Mouse (Mus musculus): ENCODE measurements around the gene Pkd1l3. TPM values are rescaled to one million over a fixed set of nuclear protein-coding genes. Genes with fewer than 3 reads are reported as not detected.

Gene Pkd1l3
- polyA plus RNA-seq, 1 experiment from 2014 or later = 0.20 TPM

DNA sequence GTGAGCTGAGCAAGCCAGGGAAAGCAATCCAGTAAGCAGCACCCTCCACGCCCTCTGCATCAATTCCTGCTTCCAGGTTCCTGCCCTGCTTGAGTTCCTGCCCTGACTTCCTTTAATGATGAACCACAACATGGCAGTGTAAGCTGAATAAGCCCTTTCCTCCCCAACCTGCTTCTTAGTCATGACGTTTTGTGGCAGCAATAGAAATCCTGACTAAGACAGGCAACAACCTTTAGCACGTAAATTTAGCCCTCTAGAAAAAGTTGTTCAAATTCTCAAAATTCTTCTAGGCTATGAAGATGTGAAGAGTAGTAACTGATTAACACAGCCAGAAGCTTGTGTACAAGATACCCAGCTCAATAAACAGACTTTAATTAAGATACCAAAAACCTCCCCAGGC lies 67.2 kb downstream of the Pkd1l3 start:
- Histone ChIP-seq H3K9me3 (ENCODE audit: control insufficient read depth, low read length) (no peaks in the 10 kb centered on the region), H3K27ac (ENCODE audit: low read depth, low read length) (no peak overlapping the region), H3K36me3 (ENCODE audit: control insufficient read depth, insufficient read depth, low read length) (peaks cover 29% of the 10 kb centered on the region), H3K4me1 (ENCODE audit: control insufficient read depth, insufficient read depth, low read length) (no peaks in the 10 kb centered on the region), H3K9ac (ENCODE audit: low read length) (no peak overlapping the region), H3K4me2 (no peak overlapping the region), H3K27me3 (ENCODE audit: control insufficient read depth, insufficient read depth, low read length) (no peaks in the 10 kb centered on the region), H3K4me3 (ENCODE audit: low read depth, low read length) (no peak overlapping the region)
- DNase-seq (ENCODE audit: low spot score, missing footprints) (no peak), ATAC-seq (ENCODE audit: low FRiP score) (no peak)
- WGBS = 88% methylated on average over 3 of the region's 3 CpGs

DNA sequence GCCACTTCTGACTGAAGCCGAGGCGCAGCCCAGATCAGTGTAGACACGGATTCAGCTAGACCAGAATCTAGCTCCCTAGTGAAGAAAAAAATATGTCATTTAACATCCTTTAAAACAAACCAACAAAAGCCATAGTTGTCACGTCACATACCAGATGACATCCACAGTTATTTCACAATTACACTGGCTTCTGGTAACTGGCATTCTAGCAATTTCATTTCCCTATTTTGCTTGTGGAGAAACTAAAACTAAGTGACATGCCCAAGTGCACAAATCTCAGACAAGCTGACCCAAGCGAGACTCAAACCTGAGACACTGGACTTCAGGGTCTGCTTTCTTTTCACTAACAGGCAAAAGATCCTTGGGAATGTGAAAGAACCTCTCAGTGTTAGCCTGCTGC lies 67.8 kb downstream of the Pkd1l3 start:
- no peaks in the 10 kb centered on the region for H3K9me3 ChIP-seq (ENCODE audit: control insufficient read depth, low read length)
- ATAC-seq (ENCODE audit: low FRiP score) = no peak
- H3K36me3 ChIP-seq (ENCODE audit: control insufficient read depth, insufficient read depth, low read length) = peaks cover 27% of the 10 kb centered on the region
- no peak overlapping the region for H3K27ac ChIP-seq (ENCODE audit: low read depth, low read length)
- no peaks in the 10 kb centered on the region for H3K4me1 ChIP-seq (ENCODE audit: control insufficient read depth, insufficient read depth, low read length)
- DNase-seq (ENCODE audit: low spot score, missing footprints) = no peak
- 92% methylated on average over 5 of the region's 5 CpGs for WGBS
- no peak overlapping the region for H3K4me2 ChIP-seq
- H3K9ac ChIP-seq (ENCODE audit: low read length) = no peak overlapping the region
- no peak overlapping the region for H3K4me3 ChIP-seq (ENCODE audit: low read depth, low read length)
- no peaks in the 10 kb centered on the region for H3K27me3 ChIP-seq (ENCODE audit: control insufficient read depth, insufficient read depth, low read length)

DNA sequence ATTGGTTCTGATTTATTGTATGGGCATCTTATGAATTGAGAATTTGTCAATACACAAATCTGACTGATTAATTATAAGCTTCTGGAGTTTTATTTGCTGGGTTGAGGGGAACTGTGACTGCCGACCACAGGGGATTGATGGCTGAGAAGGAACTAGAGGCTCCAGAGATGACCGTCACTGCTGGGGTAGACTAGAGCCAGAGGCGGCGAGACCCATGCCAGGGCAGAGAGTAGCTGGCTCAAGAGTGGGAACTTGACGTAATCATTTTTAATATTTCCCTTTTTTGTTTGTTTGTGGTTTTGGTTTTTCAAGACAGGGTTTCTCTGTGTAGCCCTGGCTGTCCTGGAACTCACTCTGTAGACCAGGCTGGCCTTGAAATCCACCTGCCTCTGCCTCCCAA lies 72.9 kb downstream of the Pkd1l3 start:
- Histone ChIP-seq H3K4me1 (ENCODE audit: control insufficient read depth, insufficient read depth, low read length) (peaks cover 13% of the 10 kb centered on the region), H3K36me3 (ENCODE audit: control insufficient read depth, insufficient read depth, low read length) (peaks cover 7% of the 10 kb centered on the region), H3K27ac (ENCODE audit: low read depth, low read length) (no peak overlapping the region), H3K9ac (ENCODE audit: low read length) (no peak overlapping the region), H3K4me2 (no peak overlapping the region), H3K9me3 (ENCODE audit: control insufficient read depth, low read length) (no peaks in the 10 kb centered on the region), H3K4me3 (ENCODE audit: low read depth, low read length) (no peak overlapping the region), H3K27me3 (ENCODE audit: control insufficient read depth, insufficient read depth, low read length) (no peaks in the 10 kb centered on the region)
- 92% methylated on average over 5 of the region's 5 CpGs for WGBS
- ATAC-seq (ENCODE audit: low FRiP score) = no peak
- DNase-seq (ENCODE audit: low spot score, missing footprints) = no peak

DNA sequence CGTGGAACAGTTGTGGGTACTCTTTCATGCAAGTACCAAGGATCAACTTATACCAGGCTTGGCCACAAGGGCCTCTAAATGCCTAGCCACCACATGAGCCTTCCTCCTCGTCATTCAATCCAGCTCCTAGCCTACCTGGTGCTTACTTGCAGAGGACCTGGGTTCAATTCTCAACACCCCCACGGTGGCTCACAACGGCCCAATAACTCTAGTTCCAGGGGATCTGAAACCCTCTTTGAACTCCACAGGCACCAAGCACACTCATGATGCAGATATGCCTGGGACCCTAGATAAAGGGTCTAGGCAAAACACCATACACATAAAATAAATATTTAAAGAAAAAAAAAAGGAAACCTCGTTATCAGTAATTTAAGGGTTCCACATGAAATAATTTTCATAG lies 77.5 kb downstream of the Pkd1l3 start:
- WGBS = 60% methylated on average over 5 of the region's 5 CpGs
- DNase-seq (ENCODE audit: low spot score, missing footprints) (peak; percentile 86), ATAC-seq (ENCODE audit: low FRiP score) (no peak)
- no peak overlapping the region for H3K9ac ChIP-seq (ENCODE audit: low read length)
- no peaks in the 10 kb centered on the region for H3K9me3 ChIP-seq (ENCODE audit: control insufficient read depth, low read length)
- no peak overlapping the region for H3K27ac ChIP-seq (ENCODE audit: low read depth, low read length)
- H3K4me2 ChIP-seq = peak overlapping the region; percentile 85
- H3K36me3 ChIP-seq (ENCODE audit: control insufficient read depth, insufficient read depth, low read length) = no peaks in the 10 kb centered on the region
- H3K4me3 ChIP-seq (ENCODE audit: low read depth, low read length) = peak overlapping the region; percentile 99
- peaks cover 17% of the 10 kb centered on the region for H3K4me1 ChIP-seq (ENCODE audit: control insufficient read depth, insufficient read depth, low read length)
- no peaks in the 10 kb centered on the region for H3K27me3 ChIP-seq (ENCODE audit: control insufficient read depth, insufficient read depth, low read length)

DNA sequence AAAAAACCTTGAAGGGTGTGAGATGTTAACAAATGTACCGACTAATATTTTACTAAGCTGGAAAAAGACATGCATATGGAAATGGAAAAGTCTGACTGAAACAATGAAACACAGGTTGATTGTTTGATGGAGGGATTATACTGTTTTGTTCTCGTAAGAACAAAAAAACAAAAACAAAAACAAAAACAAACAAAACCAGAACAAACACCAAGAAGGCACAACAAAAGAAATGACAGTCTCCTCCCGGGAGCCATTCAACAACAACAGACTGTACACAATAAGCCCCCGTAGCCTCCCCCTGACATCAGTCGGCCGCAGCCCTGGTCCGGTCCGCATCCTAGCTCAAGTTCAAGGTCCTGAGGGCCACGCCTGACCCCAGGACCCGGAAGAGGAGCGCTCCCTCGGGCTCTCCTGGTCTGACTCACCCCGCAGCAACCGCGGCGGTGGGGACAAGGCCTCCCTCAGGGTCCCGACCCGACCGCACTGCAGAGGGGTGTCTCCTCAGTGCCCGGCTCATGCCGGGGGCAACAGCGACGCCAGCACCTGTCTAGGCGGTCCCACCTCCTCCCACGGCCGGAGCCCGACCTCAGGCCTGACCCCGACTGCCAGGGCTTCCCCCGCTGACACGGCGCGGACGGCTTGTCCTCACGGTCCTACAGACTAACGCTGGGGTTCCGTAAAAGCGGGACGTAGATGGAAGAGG lies 78.3 kb downstream of the Pkd1l3 start:
- Histone ChIP-seq H3K4me2 (peak overlapping the region; percentile 85), H3K36me3 (ENCODE audit: control insufficient read depth, insufficient read depth, low read length) (no peaks in the 10 kb centered on the region), H3K27ac (ENCODE audit: low read depth, low read length) (peak overlapping the region; percentile 40), H3K4me1 (ENCODE audit: control insufficient read depth, insufficient read depth, low read length) (peaks cover 17% of the 10 kb centered on the region), H3K4me3 (ENCODE audit: low read depth, low read length) (peak overlapping the region; percentile 99), H3K9ac (ENCODE audit: low read length) (peak overlapping the region; percentile 95), H3K27me3 (ENCODE audit: control insufficient read depth, insufficient read depth, low read length) (no peaks in the 10 kb centered on the region), H3K9me3 (ENCODE audit: control insufficient read depth, low read length) (no peaks in the 10 kb centered on the region)
- ATAC-seq (ENCODE audit: low FRiP score) = peak; percentile 78
- DNase-seq (ENCODE audit: low spot score, missing footprints) = no peak
- WGBS = under 1% methylated on average over 38 of the region's 38 CpGs

DNA sequence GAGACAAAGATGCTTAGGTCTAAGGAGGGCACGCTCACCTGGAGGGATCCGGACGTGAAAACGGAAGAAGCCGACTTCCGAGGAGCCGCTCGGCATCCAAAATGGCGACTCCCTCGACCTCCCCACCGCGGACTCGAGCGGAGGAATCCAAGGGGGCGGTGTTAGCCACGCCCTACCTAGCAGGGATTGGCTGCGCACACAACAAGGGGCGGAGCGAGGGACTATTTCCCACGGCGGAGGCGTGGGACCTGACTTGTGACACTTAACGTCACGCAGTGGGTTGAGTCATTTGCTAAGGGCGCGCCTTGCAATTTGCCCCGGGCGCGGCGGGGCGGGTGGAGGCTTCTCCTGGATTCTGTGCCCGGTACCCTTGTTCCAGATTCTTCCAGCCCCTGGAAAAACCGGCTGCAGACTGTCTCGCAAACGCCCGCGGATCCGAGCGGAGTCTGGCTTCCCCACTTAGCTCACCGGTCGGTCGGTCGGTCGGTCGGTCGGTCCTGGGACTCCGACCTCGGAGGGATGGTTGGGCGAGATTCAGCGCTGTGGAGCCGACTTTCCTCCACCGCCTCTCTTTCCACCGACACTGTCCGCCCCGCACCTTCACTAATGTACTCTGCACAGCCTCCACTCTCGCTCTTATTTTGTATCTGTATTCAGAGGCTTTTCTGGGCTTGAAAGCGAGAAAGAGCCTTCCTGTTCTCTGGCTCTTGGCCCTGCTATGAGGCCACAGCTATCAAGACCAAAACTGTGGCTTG lies 79.0 kb downstream of the Pkd1l3 start, which contains the start of gene Ist1:
Gene Ist1 (minus strand): TSS at position 115 of the 755 bp plus-strand sequence.
- no peaks in the 10 kb centered on the region for H3K9me3 ChIP-seq (ENCODE audit: control insufficient read depth, low read length)
- H3K4me1 ChIP-seq (ENCODE audit: control insufficient read depth, insufficient read depth, low read length) = peaks cover 17% of the 10 kb centered on the region
- peak; percentile 99 for ATAC-seq (ENCODE audit: low FRiP score)
- peak within 1 kb of the TSS; percentile 40 for H3K27ac ChIP-seq (ENCODE audit: low read depth, low read length)
- peak within 1 kb of the TSS; percentile 99 for H3K4me3 ChIP-seq (ENCODE audit: low read depth, low read length)
- H3K4me2 ChIP-seq = peak within 1 kb of the TSS; percentile 85
- no peaks in the 10 kb centered on the region for H3K36me3 ChIP-seq (ENCODE audit: control insufficient read depth, insufficient read depth, low read length)
- under 1% methylated on average over 57 of the region's 57 CpGs for WGBS
- no peaks in the 10 kb centered on the region for H3K27me3 ChIP-seq (ENCODE audit: control insufficient read depth, insufficient read depth, low read length)
- DNase-seq (ENCODE audit: low spot score, missing footprints) = peak; percentile 100
- peak within 1 kb of the TSS; percentile 95 for H3K9ac ChIP-seq (ENCODE audit: low read length)

DNA sequence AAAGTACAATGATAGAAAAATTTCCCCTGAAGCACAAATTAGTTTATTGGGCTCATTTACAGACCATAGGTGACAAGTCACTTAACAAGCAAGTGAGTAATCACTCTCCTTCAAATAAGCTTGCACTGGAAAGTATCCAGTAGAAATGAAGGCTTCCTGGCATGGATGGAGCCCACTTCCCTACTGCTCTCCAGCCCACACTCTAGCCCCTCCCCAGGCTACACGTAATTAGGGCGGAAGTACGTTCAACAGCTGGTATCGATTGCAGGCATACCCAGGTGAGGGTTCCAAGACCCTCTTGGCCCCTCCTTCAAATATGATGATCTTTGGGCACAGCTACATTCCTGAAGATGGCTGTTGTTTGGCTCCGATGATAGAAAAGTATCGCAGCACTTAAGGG lies 79.8 kb downstream of the Pkd1l3 start:
- no peak overlapping the region for H3K27ac ChIP-seq (ENCODE audit: low read depth, low read length)
- no peak overlapping the region for H3K9ac ChIP-seq (ENCODE audit: low read length)
- WGBS = 61% methylated on average over 6 of the region's 6 CpGs
- no peaks in the 10 kb centered on the region for H3K9me3 ChIP-seq (ENCODE audit: control insufficient read depth, low read length)
- H3K36me3 ChIP-seq (ENCODE audit: control insufficient read depth, insufficient read depth, low read length) = no peaks in the 10 kb centered on the region
- no peaks in the 10 kb centered on the region for H3K27me3 ChIP-seq (ENCODE audit: control insufficient read depth, insufficient read depth, low read length)
- H3K4me1 ChIP-seq (ENCODE audit: control insufficient read depth, insufficient read depth, low read length) = peaks cover 17% of the 10 kb centered on the region
- peak overlapping the region; percentile 85; the same call in 1 of the 2 replicates for H3K4me2 ChIP-seq
- ATAC-seq (ENCODE audit: low FRiP score) (no peak), DNase-seq (ENCODE audit: low spot score, missing footprints) (no peak)
- H3K4me3 ChIP-seq (ENCODE audit: low read depth, low read length) = no peak overlapping the region; the same call in 1 of the 2 replicates

DNA sequence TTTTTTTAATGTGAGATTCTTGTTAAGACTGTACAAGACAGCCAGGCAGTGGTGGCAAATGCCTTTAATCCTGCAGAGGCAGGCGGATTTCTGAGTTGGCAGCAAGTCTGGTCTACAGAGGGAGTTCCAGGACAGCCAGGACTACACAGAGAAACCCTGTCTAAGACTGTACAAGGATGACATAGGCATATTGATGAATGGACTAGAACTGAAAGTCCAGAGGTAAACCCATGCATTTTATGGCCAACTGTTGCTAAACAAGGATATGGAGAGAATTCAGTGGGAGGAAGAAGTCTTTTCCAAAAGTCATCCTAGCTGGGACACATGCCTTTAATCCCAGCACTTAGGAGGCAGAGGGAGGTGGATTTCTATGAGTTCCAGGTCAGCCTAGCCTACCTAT lies 83.4 kb downstream of the Pkd1l3 start:
- Histone ChIP-seq H3K27me3 (ENCODE audit: control insufficient read depth, insufficient read depth, low read length) (no peaks in the 10 kb centered on the region), H3K27ac (ENCODE audit: low read depth, low read length) (no peak overlapping the region), H3K4me3 (ENCODE audit: low read depth, low read length) (no peak overlapping the region), H3K4me2 (no peak overlapping the region), H3K9ac (ENCODE audit: low read length) (no peak overlapping the region), H3K4me1 (ENCODE audit: control insufficient read depth, insufficient read depth, low read length) (peaks cover 4% of the 10 kb centered on the region), H3K9me3 (ENCODE audit: control insufficient read depth, low read length) (no peaks in the 10 kb centered on the region), H3K36me3 (ENCODE audit: control insufficient read depth, insufficient read depth, low read length) (no peaks in the 10 kb centered on the region)
- ATAC-seq (ENCODE audit: low FRiP score) (no peak), DNase-seq (ENCODE audit: low spot score, missing footprints) (no peak)
- WGBS = 65% methylated on average over 1 of the region's 1 CpGs

DNA sequence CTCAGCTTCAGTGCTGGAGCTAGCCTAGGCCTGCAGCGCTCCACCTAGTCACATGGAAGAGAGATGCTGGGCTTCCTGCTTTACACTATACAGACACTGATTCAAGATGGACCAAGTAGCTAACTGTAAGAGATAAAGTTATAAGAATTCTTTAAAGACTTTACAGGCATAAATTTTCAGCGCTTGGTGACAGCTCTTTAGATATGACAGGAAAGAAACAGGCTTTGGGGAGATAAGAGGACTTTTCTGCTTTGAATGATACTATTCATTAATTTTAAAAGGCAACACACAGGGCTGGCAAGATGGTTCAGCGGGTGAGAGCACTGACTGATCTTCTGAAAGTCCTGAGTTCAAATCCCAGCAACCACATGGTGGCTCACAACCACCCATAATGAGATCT lies 84.2 kb downstream of the Pkd1l3 start:
- DNase-seq (ENCODE audit: low spot score, missing footprints) = no peak
- H3K4me2 ChIP-seq = no peak overlapping the region
- no peak overlapping the region for H3K27ac ChIP-seq (ENCODE audit: low read depth, low read length)
- H3K27me3 ChIP-seq (ENCODE audit: control insufficient read depth, insufficient read depth, low read length) = no peaks in the 10 kb centered on the region
- H3K4me1 ChIP-seq (ENCODE audit: control insufficient read depth, insufficient read depth, low read length) = peaks cover 4% of the 10 kb centered on the region
- H3K36me3 ChIP-seq (ENCODE audit: control insufficient read depth, insufficient read depth, low read length) = no peaks in the 10 kb centered on the region
- ATAC-seq (ENCODE audit: low FRiP score) = no peak
- H3K4me3 ChIP-seq (ENCODE audit: low read depth, low read length) = no peak overlapping the region
- H3K9ac ChIP-seq (ENCODE audit: low read length) = no peak overlapping the region
- 83% methylated on average over 3 of the region's 3 CpGs for WGBS
- H3K9me3 ChIP-seq (ENCODE audit: control insufficient read depth, low read length) = no peaks in the 10 kb centered on the region

Data from midbrain, embryonic 11.5 days (tissue).